Mouse (Mus musculus): ENCODE measurements around the gene Sox18.
A peak's percentile ranks its signal among the peaks of the same experiment; 100 is the strongest.

Gene Sox18

DNA sequence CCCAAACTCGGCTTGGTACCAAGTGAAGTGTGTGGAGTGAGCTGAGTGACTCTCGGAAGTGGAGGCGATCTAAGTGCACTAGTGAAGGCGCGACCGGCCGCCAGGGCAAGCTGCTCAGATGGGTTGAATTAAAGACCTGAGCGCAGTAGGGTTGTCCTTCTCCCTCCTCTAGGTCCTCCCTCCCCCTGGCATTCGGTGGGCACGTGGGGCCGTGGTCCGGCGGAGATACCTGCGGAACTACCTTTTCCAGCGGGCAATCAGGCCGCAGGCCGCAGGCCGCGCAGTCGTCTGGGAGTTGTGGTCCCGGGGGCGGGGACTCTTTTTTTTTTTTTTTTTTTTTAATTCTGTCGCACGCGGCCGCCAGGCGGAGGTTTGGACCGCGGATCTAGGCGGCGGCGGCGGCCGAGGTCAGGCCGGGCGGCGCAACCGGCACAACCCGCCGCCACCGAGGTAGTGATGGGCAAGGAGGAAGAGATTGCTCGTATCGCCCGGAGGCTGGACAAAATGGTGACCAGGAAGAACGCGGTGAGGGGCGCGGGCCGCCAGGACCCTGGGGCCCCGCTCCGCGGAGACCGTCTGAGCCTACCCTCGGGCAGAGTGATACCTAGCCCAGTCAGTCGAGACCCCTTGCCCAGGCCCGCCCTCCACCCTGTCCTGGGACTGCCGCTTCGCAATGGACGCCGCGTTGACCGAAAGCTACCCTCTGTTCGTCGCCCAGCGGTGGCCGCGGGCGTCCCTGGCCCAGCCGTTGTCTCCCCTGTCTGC lies 8.7 kb upstream of the Sox18 start, which contains the start of gene Tcea2:
Tcea2 (plus strand) TSS at position 360 of the 765 bp plus-strand sequence.
- DNase-seq = peak; percentile 60

DNA sequence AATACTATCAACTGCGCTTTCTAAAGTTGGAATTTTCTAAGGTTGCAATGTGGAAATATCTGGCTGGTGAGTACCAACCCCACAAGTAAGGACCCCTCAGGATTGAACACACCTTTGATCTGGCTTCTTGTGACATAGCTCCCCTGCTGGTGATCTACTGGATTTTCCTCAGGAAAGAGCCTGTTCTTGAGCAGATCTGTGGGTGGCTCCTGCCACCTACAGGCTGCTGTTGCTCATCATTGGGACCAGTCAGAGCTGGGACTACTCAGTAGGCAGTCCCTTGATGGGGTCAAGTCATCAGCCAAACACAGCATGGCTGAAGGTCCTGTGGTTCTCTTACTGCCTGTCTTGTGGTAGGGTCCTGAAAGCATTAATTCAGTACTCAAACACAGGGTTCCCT lies 7.3 kb upstream of the Sox18 start:
- peak; percentile 89 for DNase-seq

DNA sequence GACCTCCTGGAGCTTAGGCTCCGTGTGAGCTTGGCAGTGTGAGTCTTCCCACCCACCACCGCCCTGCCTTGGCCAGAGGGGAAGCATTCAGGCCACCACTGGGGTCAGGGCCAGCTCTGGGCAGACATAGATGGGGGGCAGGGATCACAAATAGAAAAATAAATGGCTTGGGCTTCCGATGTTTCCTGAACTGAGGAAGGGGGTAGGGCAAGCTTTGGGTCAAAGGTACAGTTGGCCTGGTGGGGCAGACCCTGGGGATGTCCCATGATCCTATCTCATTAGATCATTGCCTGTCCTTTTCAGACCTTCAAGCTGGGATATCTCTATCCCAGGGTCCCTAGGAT lies 6.3 kb upstream of the Sox18 start:
- no peak for DNase-seq

DNA sequence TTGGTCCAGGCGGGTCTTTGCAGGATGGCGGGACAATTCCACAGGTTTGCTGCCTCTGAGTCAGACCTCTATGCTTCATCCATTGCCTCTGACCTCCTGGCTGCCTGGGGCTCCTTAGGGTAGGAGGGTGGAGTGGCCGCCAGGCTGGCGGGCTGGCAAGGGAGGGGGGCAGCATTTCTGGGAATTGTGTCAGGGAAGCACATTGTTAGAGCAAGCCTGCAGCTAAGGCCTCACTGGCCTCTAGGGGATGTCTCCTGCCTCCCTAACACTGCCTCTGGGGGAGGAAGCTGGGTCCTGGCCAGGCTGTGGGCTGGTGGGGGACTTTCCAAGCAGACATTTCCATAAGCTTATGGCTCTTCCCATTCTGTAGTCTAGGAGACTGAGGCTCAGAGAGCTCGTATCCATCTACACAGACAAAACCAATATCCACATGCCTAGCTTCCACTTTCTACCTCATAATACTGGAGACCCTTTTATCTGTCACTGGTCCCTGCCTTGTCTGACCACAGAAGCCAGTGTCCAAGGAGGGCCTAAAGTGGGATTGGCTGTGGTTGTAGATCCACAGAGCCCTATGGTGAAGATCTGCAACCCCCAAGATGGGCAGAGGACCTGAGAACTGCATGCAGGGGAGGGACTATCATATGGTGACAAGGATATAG lies 5.8 kb upstream of the Sox18 start:
- no peak for DNase-seq

GRCm38 (mm10) chr2:181676424-181676823 lies 5.0 kb upstream of the Sox18 start:
- DNase-seq = no peak

DNA sequence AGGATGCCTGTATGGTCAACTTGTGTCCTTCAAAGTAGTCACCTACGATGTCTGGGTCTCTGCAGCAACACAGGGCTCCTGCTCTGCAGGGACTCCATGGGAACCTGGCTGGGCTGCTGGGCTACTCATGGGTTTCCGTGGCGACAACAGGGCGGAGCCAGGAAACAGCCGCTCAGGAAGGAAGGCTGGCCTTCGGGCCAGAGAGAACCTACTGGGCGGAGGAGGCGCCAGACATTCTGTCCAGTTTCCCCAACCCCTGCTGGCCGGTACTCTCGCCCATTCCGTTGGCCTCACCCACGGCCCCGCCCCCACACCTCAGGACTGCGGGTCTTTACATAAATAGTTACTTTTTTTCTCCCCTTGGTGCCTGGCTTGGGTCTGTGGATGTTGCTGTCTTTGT lies 4.0 kb upstream of the Sox18 start:
- peak; percentile 61 for DNase-seq

GRCm38 (mm10) chr2:181674934-181675333 lies 3.5 kb upstream of the Sox18 start:
- no peak for DNase-seq

DNA sequence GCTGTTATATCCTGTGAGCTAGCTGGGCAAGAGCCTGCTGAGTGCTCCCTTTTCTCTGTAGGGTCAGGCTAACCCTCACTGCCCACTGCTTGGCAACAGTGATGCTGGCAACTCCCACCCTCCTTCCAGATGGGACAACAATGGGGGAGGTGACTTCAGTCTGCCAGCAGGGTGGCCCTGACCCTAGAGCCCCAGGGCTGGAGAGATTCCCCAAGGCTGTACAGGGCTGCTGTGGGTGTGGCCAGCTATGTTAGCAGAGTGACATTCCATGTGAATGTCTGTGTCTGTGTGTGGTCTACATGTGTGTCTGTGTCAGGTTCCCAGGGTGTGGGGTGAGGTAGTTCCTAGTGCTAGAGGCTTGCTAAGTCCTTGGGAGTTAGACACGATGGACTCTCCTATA lies 2.1 kb upstream of the Sox18 start:
- no peak for DNase-seq

- no peak for DNase-seq
Measured at GRCm38 (mm10) chr2:181671984-181672383, 544 bp upstream of the Sox18 start.

GRCm38 (mm10) chr2:181670913-181671311 lies 528 bp downstream of the Sox18 start:
- DNase-seq = no peak

DNA sequence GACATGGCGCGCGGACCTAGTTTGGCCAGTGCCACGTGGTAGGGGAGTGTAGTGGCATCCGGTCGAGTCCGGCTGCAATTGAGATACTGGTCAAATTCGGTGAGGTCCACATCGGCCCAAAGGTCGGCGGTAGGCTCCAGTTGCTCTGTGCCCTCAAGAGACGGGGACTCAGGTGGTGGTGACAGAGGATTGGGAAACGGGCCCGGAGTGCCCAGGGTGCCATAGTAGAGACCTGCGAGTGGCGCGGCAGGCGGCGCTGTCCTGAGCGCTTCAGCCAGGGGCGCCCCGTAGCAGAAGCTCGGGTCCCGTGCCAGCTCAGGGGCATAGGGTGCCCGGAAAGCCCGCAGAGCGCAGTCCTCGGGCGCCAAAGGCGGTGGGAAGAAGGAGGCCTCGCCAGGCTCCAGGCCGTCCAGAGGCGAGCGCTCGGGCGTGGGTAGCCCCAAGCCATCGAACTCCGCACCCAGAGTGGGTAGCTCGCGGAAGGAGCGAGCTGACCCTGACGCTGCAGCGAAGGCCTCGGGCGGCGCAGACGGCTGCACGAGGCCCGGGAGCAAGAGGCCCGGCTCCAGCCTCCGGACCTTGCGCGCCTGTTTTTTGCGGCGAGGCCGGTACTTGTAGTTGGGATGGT lies 1.0 kb downstream of the Sox18 start:
- DNase-seq = no peak

DNA sequence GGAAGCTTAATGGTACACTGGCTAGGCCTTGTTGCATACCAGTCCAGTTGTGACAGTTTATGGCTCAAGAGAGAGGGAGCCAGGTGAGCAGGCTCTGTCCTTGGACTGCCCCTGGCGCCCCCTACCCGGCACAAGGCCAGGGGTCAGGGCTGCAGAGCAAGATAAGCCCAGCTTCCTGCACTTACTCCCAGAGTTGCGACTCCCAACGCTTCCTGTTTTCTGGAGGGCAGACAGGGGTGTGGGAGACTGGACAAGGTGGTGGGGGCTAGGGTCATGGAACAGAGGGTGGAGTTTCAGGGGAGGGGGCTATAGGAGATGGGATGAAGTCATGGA lies 8.2 kb downstream of the Sox18 start:
- no peak for DNase-seq

DNA sequence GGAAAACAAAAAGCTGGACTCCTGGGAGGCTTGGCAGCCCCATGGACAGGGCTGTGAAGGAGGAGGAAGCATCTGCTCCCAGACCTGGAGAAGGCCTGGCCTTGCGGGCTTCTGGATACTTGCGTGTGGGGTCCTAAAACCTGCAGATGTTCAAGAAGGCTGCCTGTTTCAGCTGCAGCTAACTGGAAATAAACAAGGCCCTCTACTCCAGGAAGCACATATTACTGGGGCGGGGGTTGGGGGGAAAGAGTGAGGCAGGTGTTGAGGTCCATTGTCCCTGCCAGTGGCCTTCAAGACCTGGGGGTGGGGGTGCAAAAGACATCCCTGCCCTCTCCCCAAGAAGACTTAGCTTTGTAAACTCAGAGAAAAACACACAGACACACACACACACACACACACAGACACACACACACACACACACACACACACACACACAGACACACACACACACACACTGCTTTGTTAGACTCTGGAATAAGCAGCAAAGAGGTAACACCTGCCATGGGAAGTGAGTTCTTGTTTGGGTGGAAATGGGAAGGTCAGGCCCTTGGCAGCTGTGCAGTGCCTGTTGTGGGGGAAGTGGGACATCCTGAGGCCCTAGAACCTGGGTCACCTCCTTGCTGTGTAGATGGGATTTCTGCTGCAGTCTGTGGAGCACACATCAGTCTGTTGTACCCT lies 8.7 kb downstream of the Sox18 start:
- no peak for DNase-seq

DNA sequence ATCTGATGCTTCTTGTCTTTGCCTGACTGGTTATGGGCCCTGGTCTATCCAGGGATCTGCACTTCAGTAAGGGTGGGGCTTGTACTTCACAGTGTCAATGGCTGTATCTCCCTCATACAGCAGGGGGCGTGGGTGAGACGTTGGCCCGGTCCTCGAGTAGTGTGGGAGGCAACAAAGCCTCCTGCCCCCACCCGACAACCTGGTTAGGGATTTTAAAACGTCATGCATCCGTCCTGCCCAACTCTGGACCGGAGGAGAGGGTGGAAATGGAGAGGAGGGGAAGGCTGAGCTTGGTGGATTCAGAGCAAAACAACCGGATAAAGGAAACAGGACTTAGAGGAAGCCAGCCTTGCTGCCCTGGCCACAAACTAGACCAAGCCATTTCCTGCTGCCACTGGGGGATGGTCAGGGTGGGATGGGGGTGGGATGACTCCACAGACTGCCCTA lies 11.8 kb downstream of the Sox18 start:
- peak; percentile 89 for DNase-seq

DNA sequence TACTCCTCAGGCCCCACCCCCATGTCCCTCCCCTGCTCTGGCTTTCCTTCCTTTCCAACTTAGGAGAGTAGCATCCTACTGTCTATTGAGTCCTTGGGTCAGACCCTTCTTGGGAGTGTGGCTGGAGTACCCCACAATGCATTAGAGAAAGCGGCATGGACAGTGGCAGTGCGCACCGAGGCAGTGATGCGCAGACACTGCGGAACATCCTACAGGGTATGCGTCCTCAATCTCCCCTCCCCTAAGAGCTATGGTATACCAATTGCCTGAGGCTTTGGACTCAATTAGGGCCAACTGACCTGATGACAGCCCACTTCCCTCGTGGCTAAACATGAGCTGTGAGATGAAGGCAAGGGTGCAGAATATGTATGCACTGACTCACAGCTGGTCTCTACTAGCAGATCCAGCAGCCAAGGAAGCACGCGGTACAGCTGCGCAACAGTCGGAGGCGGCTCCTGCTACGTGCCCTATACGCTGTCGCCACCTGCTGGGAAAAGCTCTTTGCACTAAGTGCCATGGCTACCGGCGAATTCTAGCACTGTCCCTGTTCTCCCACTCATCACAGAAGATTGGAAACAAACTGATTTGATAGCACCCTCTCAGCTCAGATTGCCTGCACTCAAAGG lies 12.4 kb downstream of the Sox18 start:
- peak; percentile 81 for DNase-seq

GRCm38 (mm10) chr2:181658528-181658927 lies 12.9 kb downstream of the Sox18 start:
- no peak for DNase-seq

GRCm38 (mm10) chr2:181657441-181657840 lies 14.0 kb downstream of the Sox18 start:
- no peak for DNase-seq

- DNase-seq = no peak
Measured at GRCm38 (mm10) chr2:181656734-181657133, 14.7 kb downstream of the Sox18 start, which contains the start of gene Gm29797. Gm29797 (plus strand) TSS chr2:181657034.

DNA sequence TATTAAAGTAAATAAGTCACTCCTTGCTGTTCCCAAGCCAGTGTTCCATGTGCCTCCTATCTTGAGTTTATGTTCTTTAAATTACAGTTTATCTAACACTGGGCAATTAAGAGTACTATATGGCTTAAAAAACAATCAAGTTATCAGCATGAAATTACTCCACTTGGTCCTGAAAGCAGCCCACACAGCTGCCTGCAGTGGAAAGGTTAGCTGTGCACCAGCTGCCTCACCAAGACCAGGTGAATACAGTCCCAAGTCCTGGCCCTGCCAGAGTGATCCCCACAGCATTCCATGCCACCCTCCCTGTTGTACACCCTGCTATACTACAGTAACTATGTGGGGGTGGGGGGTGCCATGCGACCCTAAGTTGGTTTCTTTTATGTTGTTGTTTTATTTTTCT lies 17.9 kb downstream of the Sox18 start:
- DNase-seq = no peak

DNA sequence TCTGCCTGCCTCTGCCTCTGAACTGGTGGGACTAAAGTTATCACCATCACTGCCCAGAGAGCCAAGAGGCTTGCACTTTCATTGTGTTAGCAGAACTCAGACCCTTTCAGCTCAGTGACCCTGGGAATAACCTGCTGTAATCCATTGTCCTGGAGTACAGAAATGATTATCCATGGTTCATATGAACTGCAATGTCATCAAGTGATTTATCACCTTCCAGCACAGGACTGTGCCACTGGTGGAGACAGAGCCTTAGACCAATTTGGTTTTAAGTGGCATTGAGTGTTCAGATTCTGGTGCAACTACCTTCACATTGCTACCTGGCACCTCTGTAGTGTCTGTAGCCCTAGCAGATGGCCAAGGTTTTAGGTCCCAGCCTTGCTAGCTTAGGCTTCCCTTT lies 18.4 kb downstream of the Sox18 start:
- DNase-seq = no peak

- peak; percentile 53 for DNase-seq
Measured at GRCm38 (mm10) chr2:181648926-181649325, 22.5 kb downstream of the Sox18 start.

DNA sequence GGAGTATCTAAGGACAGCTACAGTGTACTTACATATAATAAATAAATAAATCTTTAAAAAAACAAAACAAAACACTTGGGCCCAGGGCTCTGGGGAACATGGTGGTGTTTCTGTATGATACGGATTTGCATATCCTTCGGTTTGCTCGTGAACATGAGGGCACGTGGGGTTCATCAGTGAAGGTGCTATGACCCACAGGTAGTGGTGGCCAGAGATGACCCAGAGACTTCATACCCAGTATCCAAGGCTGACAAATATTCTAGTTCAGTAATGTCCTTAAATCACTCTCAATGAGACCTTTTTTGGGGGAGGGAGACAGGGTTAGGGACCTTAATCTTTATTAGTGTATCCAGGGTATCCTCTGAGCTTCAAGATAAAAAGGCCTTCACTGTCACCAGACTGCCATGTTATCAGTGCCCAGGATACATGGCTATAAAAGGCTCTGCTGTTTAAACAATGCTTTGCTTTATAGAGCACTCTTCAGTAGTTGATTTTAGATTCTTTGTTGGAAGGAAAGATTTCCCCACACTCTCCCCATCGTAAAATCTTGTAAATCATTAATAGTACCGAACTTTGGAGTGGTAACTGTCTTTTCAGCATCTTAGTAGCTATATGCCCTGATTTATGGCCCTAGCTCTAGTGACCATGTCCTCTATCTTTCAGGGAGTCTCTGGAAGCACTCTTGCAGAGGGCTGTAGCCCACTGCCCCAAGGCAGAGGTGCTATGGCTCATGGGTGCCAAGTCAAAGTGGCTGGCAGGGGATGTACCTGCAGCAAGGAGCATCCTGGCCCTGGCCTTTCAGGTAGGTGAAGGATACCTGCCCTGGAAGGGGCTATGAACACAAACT lies 24.6 kb downstream of the Sox18 start:
- DNase-seq = no peak

Data from layer of hippocampus, adult 9-11 months (tissue).